Mouse (Mus musculus) erythroblast, embryonic 14.5 days (primary cell): ENCODE measurements at regions not wholly inside any gene's neighbourhood (a gene's known extent, or its start where the extent isn't known, plus 50 kb on each side); places are given as distances from the start of the nearest gene placed in this dataset.

Experiments used
- H3K27me3 ChIP-seq: 2 replicates; pipeline ENCODE4 v1.6.1; 2012; ENCODE audit warnings: inconsistent platforms; ENCODE audit not compliant: control insufficient read depth
- H3K36me3 ChIP-seq: 2 replicates; pipeline ENCODE4 v1.6.1; 2012; ENCODE audit warnings: mild to moderate bottlenecking, inconsistent platforms; ENCODE audit not compliant: control insufficient read depth
- H3K4me1 ChIP-seq: 2 replicates; pipeline ENCODE4 v1.6.1; 2012; ENCODE audit warnings: inconsistent platforms; ENCODE audit not compliant: control insufficient read depth
- H3K4me3 ChIP-seq: replicated peaks from 2 replicates; pipeline ENCODE3; 2012; ENCODE audit warnings: moderate library complexity, mild to moderate bottlenecking, inconsistent platforms
- H3K9me3 ChIP-seq: 2 replicates; pipeline ENCODE4 v1.6.1; 2012; ENCODE audit warnings: low read length, inconsistent platforms, mixed read lengths; ENCODE audit not compliant: control insufficient read depth
- GATA1 ChIP-seq: IDR thresholded peaks from 2 replicates; pipeline ENCODE4 v1.6.1; 2012; ENCODE audit warnings: low read length, inconsistent platforms, mixed read lengths
- TAL1 ChIP-seq: IDR thresholded peaks from 3 replicates; pipeline ENCODE4 v1.6.1; 2012; ENCODE audit warnings: low read length, inconsistent platforms, mixed read lengths

DNA sequence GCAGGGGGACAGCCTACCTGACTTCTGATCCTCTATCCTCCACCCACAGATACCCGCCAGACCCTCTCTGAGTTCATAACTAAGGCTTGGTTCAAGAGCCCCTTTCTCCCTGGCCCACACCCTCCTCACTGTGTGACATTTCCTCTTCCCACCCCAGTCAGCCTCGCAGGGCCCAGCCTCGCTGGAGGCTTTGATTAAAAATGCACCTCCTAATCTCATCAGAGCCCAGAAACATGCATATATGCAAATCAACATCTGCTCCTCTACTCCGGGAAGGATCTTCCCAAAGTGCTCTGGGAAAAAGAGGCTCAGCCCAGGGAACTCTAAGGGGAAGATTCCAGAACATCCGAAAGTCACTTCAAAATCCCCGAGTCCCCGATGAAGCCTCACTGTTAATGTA lies 114.8 kb downstream of the Irx5 start:
- H3K36me3 ChIP-seq = no peaks in the 10 kb centered on the region
- TF ChIP-seq GATA1 = no peak
- TF ChIP-seq TAL1 = no peak
- no peaks in the 10 kb centered on the region for H3K9me3 ChIP-seq
- H3K4me3 ChIP-seq = no peak overlapping the region
- 0 out of 2 replicates have a peak, but pooled peaks cover 2% of the 10 kb centered on the region for H3K27me3 ChIP-seq
- no peaks in the 10 kb centered on the region for H3K4me1 ChIP-seq

DNA sequence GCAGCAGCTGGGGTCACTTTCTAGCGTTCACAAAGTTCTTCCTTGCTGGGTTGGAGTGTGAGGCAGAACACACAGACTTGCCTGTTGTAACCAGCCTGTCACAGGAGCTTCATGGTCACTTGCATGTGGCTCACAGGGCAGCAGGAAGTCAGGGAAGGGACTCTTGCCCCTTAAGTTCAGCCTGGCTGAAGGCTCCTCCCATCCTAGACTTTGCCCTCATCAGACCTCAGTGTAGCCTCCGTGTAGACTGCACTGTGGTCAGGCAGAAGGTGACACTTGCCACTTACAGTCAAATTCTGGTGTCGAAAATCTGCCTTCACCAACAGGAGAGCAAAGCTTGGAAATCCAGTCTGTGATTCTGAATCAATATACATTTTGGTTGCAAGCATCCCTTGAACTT lies 115.4 kb downstream of the Irx5 start:
- no peaks in the 10 kb centered on the region for H3K4me1 ChIP-seq
- no peaks in the 10 kb centered on the region for H3K36me3 ChIP-seq
- TF ChIP-seq GATA1 = no peak
- no peak for TF ChIP-seq TAL1
- no peak overlapping the region for H3K4me3 ChIP-seq
- no peaks in the 10 kb centered on the region for H3K9me3 ChIP-seq
- H3K27me3 ChIP-seq = 0 out of 2 replicates have a peak, but pooled peaks cover 2% of the 10 kb centered on the region

DNA sequence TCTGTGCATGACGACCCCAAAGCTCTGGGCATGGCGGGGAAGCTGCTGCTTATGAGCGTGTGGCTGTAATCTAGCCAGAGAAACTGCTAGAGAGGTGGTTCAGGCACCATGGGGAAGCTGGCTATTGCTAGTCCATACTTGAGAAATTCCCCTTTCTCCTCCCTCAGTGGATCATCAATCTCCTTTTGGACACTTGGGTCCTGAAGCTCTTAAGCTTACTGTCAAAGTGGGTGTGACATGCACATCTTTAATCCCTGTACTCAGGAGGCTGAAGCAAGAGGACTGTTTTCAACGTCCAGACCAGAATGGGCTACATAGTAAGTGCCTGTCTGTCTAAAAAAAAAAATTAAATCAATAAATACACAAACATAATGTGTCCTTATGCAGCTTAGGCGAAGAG lies 125.0 kb downstream of the Irx5 start:
- H3K36me3 ChIP-seq = no peaks in the 10 kb centered on the region
- no peaks in the 10 kb centered on the region for H3K27me3 ChIP-seq
- H3K4me3 ChIP-seq = no peak overlapping the region
- H3K9me3 ChIP-seq = no peaks in the 10 kb centered on the region
- no peak for TF ChIP-seq GATA1
- TF ChIP-seq TAL1 = no peak
- no peaks in the 10 kb centered on the region for H3K4me1 ChIP-seq

DNA sequence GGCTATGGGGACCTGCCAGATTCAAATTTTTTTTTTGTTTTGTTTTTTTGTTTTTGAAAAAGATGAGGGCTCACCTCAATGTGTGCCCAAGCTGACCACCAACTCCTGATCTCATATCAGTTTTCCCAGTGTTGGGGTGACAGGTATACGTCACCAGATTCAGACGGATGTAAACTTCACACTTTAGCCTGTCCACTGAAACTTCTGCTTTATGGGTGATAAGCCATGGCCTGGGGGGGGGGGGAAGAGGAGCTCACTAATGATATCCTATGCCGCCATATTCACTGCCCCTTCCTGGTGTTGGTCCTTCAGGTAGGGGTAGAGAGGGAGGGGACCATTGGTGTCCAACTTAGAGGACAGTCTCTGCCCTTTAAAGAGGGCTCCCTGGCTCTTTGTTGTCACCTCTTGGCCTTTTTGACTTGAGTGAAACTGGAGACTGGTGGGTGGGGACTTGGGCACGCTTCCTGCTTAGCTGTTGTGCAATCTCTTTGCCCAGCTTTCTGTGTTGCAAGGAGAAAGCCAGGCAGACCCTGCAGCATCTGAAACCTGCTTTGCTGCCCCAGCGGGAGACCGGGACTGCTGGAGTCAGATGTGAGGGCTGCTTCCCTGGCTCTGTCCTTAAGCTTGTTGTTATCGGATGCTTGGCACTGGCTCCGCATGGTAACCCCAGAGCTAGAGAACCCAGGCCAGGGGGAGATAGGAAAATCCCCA lies 125.8 kb downstream of the Irx5 start:
- TF ChIP-seq TAL1 (no peak), GATA1 (no peak)
- H3K36me3 ChIP-seq = no peaks in the 10 kb centered on the region
- no peaks in the 10 kb centered on the region for H3K4me1 ChIP-seq
- no peak overlapping the region for H3K4me3 ChIP-seq
- no peaks in the 10 kb centered on the region for H3K9me3 ChIP-seq
- H3K27me3 ChIP-seq = no peaks in the 10 kb centered on the region

DNA sequence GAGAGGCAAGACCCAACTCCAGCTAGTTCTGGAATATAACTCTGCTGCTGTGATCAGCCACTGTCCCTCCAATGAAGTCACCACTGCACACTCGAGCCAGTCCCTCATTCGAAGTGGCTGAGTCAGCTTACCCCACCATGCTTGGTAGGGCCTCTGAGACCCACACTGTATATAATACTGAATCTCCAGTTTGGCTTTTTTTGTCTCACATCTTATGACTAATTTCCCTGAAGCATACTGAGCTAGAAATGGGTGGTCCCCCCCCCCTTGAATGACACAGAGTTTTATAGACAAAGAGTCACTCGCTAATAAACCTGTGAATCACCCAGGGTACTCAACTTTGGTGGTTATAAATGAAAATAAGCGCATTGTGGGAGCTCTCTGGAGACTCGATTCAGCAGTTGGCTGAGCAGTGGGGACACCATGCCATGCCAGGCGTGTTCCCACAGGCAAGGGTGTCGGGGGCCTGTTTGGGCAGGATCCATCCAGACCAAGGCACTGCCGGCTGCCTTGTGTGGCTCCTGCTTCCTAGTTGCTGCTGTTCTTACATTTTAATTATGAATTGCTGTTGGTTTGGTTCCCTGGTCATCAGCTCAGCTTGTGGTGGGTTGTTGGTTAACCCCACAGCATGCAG lies 131.2 kb downstream of the Irx5 start:
- H3K36me3 ChIP-seq = no peaks in the 10 kb centered on the region
- TF ChIP-seq TAL1 (no peak), GATA1 (no peak)
- no peaks in the 10 kb centered on the region for H3K9me3 ChIP-seq
- H3K4me3 ChIP-seq = no peak overlapping the region
- no peaks in the 10 kb centered on the region for H3K27me3 ChIP-seq
- no peaks in the 10 kb centered on the region for H3K4me1 ChIP-seq

DNA sequence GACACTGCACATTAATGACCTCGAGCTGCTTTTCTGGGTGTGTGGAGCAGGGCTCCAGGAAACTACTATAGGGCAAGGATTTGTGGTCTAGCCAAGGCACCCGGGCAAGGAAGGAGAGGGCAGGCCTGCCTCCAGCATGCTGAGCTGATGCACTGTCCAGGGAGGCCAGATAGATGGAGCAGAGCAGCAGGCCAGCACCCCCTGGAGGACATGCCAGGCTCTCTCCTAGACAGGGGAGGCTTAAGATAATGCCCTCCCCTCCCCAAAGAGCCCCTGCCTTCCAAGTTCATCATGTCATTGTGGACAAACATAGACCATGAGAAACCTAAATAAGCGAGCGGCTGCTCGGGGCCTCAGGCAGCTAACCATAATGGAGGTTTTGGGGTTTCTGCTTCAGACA lies 134.1 kb downstream of the Irx5 start:
- H3K4me3 ChIP-seq = no peak overlapping the region
- TF ChIP-seq GATA1 = no peak
- no peak for TF ChIP-seq TAL1
- no peaks in the 10 kb centered on the region for H3K36me3 ChIP-seq
- H3K9me3 ChIP-seq = no peaks in the 10 kb centered on the region
- H3K27me3 ChIP-seq = no peaks in the 10 kb centered on the region
- H3K4me1 ChIP-seq = peaks cover 6% of the 10 kb centered on the region; the same call in 1 of the 2 replicates

DNA sequence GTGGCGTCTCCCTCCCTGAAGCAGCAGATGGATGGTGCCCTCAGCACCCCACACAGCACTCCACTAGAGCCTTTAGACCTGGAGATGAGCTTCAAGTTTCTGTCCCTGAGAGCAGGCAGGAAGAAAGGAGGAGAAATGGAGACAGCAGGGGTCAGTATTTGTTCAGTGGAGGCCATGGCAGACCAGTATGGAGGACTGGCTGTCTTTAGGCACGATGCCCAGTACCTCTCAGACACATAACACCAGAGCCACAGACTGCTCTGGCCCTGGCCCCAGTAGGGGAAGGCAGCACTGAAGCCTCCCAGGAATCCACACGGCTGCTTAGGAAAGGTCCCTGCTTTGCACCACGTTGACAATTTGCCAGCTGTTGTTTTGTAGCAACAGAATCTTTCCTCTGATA lies 136.0 kb downstream of the Irx5 start:
- Histone ChIP-seq H3K4me1 (peaks cover 10% of the 10 kb centered on the region; the same call in 1 of the 2 replicates), H3K9me3 (no peaks in the 10 kb centered on the region), H3K27me3 (no peaks in the 10 kb centered on the region), H3K36me3 (no peaks in the 10 kb centered on the region), H3K4me3 (no peak overlapping the region)
- TF ChIP-seq GATA1 (no peak), TAL1 (no peak)

DNA sequence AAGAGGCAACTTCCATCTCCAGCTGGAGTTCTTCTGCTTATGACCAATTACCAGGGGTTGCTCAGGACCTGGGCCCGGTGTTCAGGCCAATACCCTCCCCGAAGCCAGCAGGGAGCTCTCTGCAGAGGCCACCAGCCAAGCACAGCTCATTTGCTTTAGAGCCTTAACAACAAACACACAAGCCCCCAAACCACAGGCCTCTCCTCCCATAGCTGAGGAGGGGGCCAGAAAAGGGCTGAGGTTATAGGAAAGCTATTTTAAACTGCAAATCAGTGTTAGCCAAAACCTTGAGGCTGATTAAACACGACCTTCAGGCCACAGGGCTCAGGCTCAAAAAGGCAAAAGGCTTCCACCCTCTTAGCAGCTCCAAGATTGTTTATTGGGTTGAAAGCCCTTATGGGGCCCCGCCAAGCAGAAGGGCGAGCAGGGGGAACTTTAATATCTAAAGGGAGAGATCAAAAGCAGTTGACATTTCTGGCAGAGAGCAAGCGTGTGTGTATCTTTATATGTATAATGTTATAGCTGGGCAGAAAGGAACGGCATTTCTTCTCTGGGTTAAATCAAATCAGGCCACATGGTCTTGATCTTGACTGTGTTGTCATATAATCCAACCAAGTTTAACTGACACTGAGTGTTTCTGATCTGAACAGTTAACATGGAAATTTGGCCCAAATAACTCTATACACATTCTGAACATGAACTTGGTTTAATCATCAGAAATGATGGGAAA lies 148.3 kb downstream of the Irx5 start:
- H3K9me3 ChIP-seq = peaks cover 2% of the 10 kb centered on the region; the same call in 1 of the 2 replicates
- no peaks in the 10 kb centered on the region for H3K4me1 ChIP-seq
- H3K36me3 ChIP-seq = no peaks in the 10 kb centered on the region
- TF ChIP-seq TAL1 (no peak), GATA1 (no peak)
- H3K27me3 ChIP-seq = no peaks in the 10 kb centered on the region
- no peak overlapping the region for H3K4me3 ChIP-seq

DNA sequence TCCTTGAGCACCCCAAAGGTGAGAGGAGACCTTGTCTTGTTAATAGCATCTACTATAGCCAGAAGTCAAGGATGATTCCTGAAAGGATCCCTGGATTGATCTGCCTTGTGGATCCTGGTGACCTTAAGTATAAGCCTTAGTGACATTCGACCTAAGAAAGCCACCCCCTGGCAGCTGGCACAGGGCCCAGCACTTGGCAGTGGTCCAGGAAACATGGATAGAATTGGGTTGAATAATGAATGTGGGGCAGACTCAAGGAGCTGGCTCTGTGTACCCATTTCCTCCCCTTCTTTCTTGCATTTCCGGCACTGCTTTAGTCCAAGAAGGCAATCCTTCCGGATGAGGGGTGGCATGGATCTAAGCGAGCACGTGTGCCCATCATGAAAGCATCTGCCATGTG lies 149.0 kb downstream of the Irx5 start:
- Histone ChIP-seq H3K4me3 (no peak overlapping the region), H3K4me1 (no peaks in the 10 kb centered on the region), H3K27me3 (no peaks in the 10 kb centered on the region), H3K36me3 (no peaks in the 10 kb centered on the region), H3K9me3 (peaks cover 4% of the 10 kb centered on the region; the same call in 1 of the 2 replicates)
- no peak for TF ChIP-seq TAL1
- no peak for TF ChIP-seq GATA1
